Mouse (Mus musculus): ENCODE measurements around the gene Ms4a4a. TPM values are rescaled to one million over a fixed set of nuclear protein-coding genes. Genes with fewer than 3 reads are reported as not detected.
"Not testable (repeated sequence)": the region's sequence is repeated elsewhere in the genome, so short reads cannot be mapped to it uniquely, and the experiment has no call there.

The Ms4a4a gene
- polyA plus RNA-seq, 1 experiment: 1.6 TPM

DNA sequence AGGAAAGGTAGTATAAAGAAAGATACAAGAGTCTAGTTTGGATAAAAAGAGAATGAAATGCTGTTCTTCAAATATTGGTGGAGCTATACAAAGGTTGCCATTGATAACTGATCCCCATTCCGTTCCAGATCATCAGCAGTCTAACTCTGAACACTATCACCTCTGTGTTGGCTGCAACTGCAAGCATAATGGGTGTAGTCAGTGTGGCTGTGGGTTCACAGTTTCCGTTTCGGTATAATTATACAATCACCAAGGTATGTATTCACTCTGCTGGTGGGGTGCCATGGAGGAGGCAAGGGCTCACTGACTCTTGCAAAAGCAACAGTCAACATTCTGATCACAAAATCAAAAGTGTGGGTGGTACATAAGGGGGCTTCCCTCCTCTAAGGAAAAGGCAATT lies 43.5 kb downstream of the Ms4a4a start:
- not testable (repeated sequence) for DNase-seq (ENCODE audit: low read depth, low spot score)
- WGBS: 71% methylated on average over 3 of the region's 3 CpGs

DNA sequence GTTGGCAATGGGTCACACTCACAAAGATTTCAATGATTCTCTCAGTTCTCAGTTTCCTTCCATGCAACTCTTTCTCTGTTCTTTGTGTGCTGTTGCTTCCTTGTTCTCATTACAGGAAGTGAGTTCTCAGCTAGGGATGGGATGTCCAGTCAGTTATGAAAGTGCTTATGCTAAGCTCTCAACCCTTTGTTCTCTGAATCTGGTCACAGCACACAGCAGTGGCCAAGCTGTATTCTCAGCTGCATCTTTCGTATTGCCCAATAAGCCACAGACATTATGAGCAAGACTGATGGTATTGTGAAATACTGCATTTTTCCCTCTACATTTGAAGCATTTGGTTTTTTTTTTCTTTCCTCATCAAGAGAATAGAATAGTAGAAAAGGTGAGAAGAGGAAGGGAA lies 55.9 kb downstream of the Ms4a4a start:
- WGBS: 72% methylated on average over 1 of the region's 1 CpGs
- DNase-seq (ENCODE audit: low read depth, low spot score): not testable (repeated sequence)

DNA sequence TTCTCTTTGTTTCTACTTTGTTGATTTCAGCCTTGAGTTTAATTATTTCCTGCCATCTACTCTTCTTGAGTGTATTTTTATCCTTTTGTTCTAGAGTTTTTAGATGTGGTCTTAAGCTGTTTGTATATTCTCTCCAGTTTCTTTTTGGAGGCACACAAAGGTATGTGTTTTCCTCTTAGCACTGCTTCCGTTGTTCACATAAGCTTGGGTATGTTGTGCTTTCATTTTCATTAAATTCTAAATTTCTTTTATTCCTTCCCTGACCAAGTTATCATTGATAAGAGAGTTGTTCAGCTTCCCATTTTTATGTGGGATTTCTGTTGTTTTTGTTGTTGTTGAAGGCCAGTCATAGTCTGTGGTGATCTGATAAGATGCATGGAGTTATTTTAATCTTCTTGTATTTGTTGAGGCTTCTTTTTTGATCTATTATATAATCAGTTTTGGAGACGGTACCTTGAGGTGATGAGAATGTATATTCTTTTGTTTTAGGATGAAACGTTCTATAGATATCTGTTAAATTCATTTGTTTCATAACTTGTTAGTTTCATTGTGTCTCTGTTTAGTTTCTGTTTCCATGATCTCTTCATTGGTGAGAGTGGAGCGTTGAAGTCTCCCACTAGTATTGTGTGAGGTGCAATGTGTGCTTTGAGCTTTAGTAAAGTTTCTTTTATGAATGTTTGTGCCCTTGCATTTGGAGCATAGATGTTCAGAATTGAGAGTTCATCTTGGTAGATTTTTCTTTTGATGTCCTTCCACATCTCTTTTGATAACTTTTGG lies 59.9 kb downstream of the Ms4a4a start:
- DNase-seq (ENCODE audit: low read depth, low spot score): no peak
- WGBS: 83% methylated on average over 4 of the region's 4 CpGs

Other genes starting within 250 kb of the Ms4a4a start
- gene 1700017D01Rik, start 244.6 kb upstream of the Ms4a4a start, polyA plus RNA-seq (2012; rRNA removed): not detected in 2 replicates
- gene 1700025F22Rik, start 210.2 kb upstream of the Ms4a4a start, polyA plus RNA-seq (2012; rRNA removed): not detected in 2 replicates
- gene Ms4a13, start 178.8 kb upstream of the Ms4a4a start, polyA plus RNA-seq (2012; rRNA removed): not detected in 2 replicates
- gene Ms4a12, start 143.1 kb upstream of the Ms4a4a start, polyA plus RNA-seq (2012; rRNA removed): 21.1 and 22.5 TPM in 2 replicates
- 2.6 and 2.8 TPM in 2 replicates for gene Ms4a1, start 109.3 kb upstream of the Ms4a4a start, polyA plus RNA-seq (2012; rRNA removed)
- not detected in 2 replicates for gene Ms4a5, start 91.7 kb upstream of the Ms4a4a start, polyA plus RNA-seq (2012; rRNA removed)
- gene Ms4a14, start 61.1 kb upstream of the Ms4a4a start, polyA plus RNA-seq (2012; rRNA removed): 0.09 and 0.27 TPM in 2 replicates
- gene Ms4a7, start 39.4 kb upstream of the Ms4a4a start, polyA plus RNA-seq (2012; rRNA removed): 5.4 and 6.5 TPM in 2 replicates
- gene Ms4a4c, start 29.2 kb downstream of the Ms4a4a start, polyA plus RNA-seq (2012; rRNA removed): 0.58 and 0.97 TPM in 2 replicates
- gene Ms4a4b, start 68.0 kb downstream of the Ms4a4a start, polyA plus RNA-seq (2012; rRNA removed): 4.2 and 5.4 TPM in 2 replicates
- 4.7 and 8.6 TPM in 2 replicates for gene Ms4a6c, start 93.8 kb downstream of the Ms4a4a start, polyA plus RNA-seq (2012; rRNA removed)
- 3.3 and 3.7 TPM in 2 replicates for gene Gm8369, start 110.4 kb downstream of the Ms4a4a start, polyA plus RNA-seq (2012; rRNA removed)
- 5.6 and 8.3 TPM in 2 replicates for gene Ms4a6b, start 141.0 kb downstream of the Ms4a4a start, polyA plus RNA-seq (2012; rRNA removed)
- 8.2 and 13.2 TPM in 2 replicates for gene Ms4a4d, start 161.3 kb downstream of the Ms4a4a start, polyA plus RNA-seq (2012; rRNA removed)
- gene Ms4a6d, start 229.3 kb downstream of the Ms4a4a start, polyA plus RNA-seq (2012; rRNA removed): 3.8 and 5.7 TPM in 2 replicates
- 0.12 TPM in 1 of 2 replicates, not detected in the other for gene Ms4a2, start 248.2 kb downstream of the Ms4a4a start, polyA plus RNA-seq (2012; rRNA removed)